ENCODE assay signal across 12 mouse cellular contexts in genomic region chr6:28396051-28396852, GRCm38 (mm10). TPM values are rescaled to one million over a fixed set of nuclear protein-coding genes. Genes with fewer than 3 reads are reported as not detected.
DNase-seq lines count a peak whose midpoint lies in the region; ATAC-seq and TF ChIP-seq lines count a peak whose summit lies in the region.
"Had no signal": no experiment of that assay in that cellular context is flagged by ENCODE, and none has a peak within 500 bp of the region (broad histone marks: within the 10 kb centered on the region; RNA-seq: fewer than 3 reads in every experiment).

No protein-coding gene starts in this region.

- no peak for DNase-seq in heart, postnatal 4 days
- peak; percentile 38 for DNase-seq in embryonic facial prominence, embryonic 10.5 days (ENCODE audit: low spot score)
- DNase-seq in hindbrain, embryonic 14.5 days (ENCODE audit: low spot score), result no peak
- DNase-seq in midbrain, postnatal 0 days (ENCODE audit: low spot score), result no peak
- DNase-seq in layer of hippocampus, adult 9-11 months, result no peak
- no peak for DNase-seq in layer of hippocampus, adult 9-10 months (ENCODE audit: low spot score)
- no peak for DNase-seq in adrenal gland, adult 8-10 months
- DNase-seq: liver had no signal

- WGBS in heart, embryonic 15.5 days, result 38% methylated on average over 15 of the region's 15 CpGs
- WGBS in embryonic facial prominence, embryonic 10.5 days, result 17% methylated on average over 15 of the region's 15 CpGs
- 22% methylated on average over 15 of the region's 15 CpGs for WGBS in hindbrain, embryonic 14.5 days
- WGBS in midbrain, postnatal 0 days, result 27% methylated on average over 15 of the region's 15 CpGs

- H3K27me3 ChIP-seq in heart, embryonic 15.5 days, result peaks cover 39% of the 10 kb centered on the region
- peaks cover 58% of the 10 kb centered on the region for H3K27me3 ChIP-seq in embryonic facial prominence, embryonic 10.5 days (replicated peaks; ENCODE audit: low read depth, poor library complexity, severe bottlenecking)
- no peaks in the 10 kb centered on the region; the same call in 1 of the 2 replicates for H3K27me3 ChIP-seq in hindbrain, embryonic 14.5 days (ENCODE audit: control insufficient read depth, insufficient read depth, low read length)
- H3K27me3 ChIP-seq in midbrain, postnatal 0 days (ENCODE audit: insufficient read depth, low read length), result no peaks in the 10 kb centered on the region

- no peak for TF ChIP-seq CTCF in midbrain, postnatal 0 days (IDR thresholded peaks at IDR 0.05)

- H3K27ac ChIP-seq in heart, embryonic 15.5 days, result no peak overlapping the region
- H3K27ac ChIP-seq in embryonic facial prominence, embryonic 10.5 days (replicated peaks), result no peak overlapping the region
- no peak overlapping the region for H3K27ac ChIP-seq in hindbrain, embryonic 14.5 days
- no peak overlapping the region for H3K27ac ChIP-seq in midbrain, postnatal 0 days (ENCODE audit: low read depth, low read length)

- no peaks in the 10 kb centered on the region for H3K36me3 ChIP-seq in heart, embryonic 15.5 days
- H3K36me3 ChIP-seq in embryonic facial prominence, embryonic 10.5 days (replicated peaks), result no peaks in the 10 kb centered on the region
- no peaks in the 10 kb centered on the region for H3K36me3 ChIP-seq in hindbrain, embryonic 14.5 days (replicated peaks; ENCODE audit: control insufficient read depth, insufficient read depth)
- no peaks in the 10 kb centered on the region for H3K36me3 ChIP-seq in midbrain, postnatal 0 days (ENCODE audit: insufficient read depth, low read length)

- ATAC-seq in heart, embryonic 15.5 days (replicated peaks; ENCODE audit: insufficient number of reproducible peaks, insufficient read depth, low FRiP score, low read depth), result no peak
- ATAC-seq in hindbrain, embryonic 14.5 days (ENCODE audit: low FRiP score), result no peak
- ATAC-seq in midbrain, postnatal 0 days (ENCODE audit: low FRiP score), result no peak

- peak overlapping the region; percentile 50 for H3K4me3 ChIP-seq in heart, embryonic 15.5 days
- peak overlapping the region; percentile 59 for H3K4me3 ChIP-seq in embryonic facial prominence, embryonic 10.5 days
- peak overlapping the region; percentile 38 for H3K4me3 ChIP-seq in hindbrain, embryonic 14.5 days (replicated peaks; ENCODE audit: low read length)
- H3K4me3 ChIP-seq in midbrain, postnatal 0 days (ENCODE audit: low read depth, low read length), result peak overlapping the region; percentile 50

- H3K9ac ChIP-seq in heart, embryonic 15.5 days, result no peak overlapping the region
- peak overlapping the region; percentile 47 for H3K9ac ChIP-seq in hindbrain, embryonic 14.5 days
- H3K9ac ChIP-seq in midbrain, postnatal 0 days (replicated peaks; ENCODE audit: low read length, poor library complexity, severe bottlenecking), result 0 out of 2 replicates have a peak overlapping the region, but pooled peaks have one; percentile 19

- no peaks in the 10 kb centered on the region for H3K9me3 ChIP-seq in heart, embryonic 15.5 days (replicated peaks)
- H3K9me3 ChIP-seq in embryonic facial prominence, embryonic 10.5 days, result 0 out of 2 replicates have a peak, but pooled peaks cover 6% of the 10 kb centered on the region
- H3K9me3 ChIP-seq in hindbrain, embryonic 14.5 days (ENCODE audit: control insufficient read depth, low read length), result no peaks in the 10 kb centered on the region
- no peaks in the 10 kb centered on the region for H3K9me3 ChIP-seq in midbrain, postnatal 0 days (ENCODE audit: low read length)

- peak overlapping the region; percentile 92; the same call in 1 of the 2 replicates for H3K4me2 ChIP-seq in heart, embryonic 15.5 days
- peak overlapping the region; percentile 71 for H3K4me2 ChIP-seq in hindbrain, embryonic 14.5 days (replicated peaks)
- peak overlapping the region; percentile 96 for H3K4me2 ChIP-seq in midbrain, postnatal 0 days (ENCODE audit: low read depth, low read length, poor library complexity, severe bottlenecking)

- peaks cover 12% of the 10 kb centered on the region for H3K4me1 ChIP-seq in heart, embryonic 15.5 days (replicated peaks)
- H3K4me1 ChIP-seq in embryonic facial prominence, embryonic 10.5 days, result no peaks in the 10 kb centered on the region
- H3K4me1 ChIP-seq in hindbrain, embryonic 14.5 days (replicated peaks; ENCODE audit: control insufficient read depth, insufficient read depth, low read length), result no peaks in the 10 kb centered on the region
- no peaks in the 10 kb centered on the region; the same call in 1 of the 2 replicates for H3K4me1 ChIP-seq in midbrain, postnatal 0 days (ENCODE audit: insufficient read depth, low read length)

RNA-seq across cellular contexts. Expression of gene Zfp800, which starts 1.6 kb away (rescaled TPM):
- polyA plus RNA-seq in heart, embryonic 15.5 days (2015; fragmentation: Nextera tagmentation; extraction: Ambion mirVana), result 12.7 and 13.3 TPM in 2 replicates
- total RNA-seq in heart, postnatal 4 days (2021), result 10 to 100 TPM; 11.7 to 12.5 TPM
- polyA plus RNA-seq in embryonic facial prominence, embryonic 10.5 days (2016; fragmentation: Nextera tagmentation; extraction: Ambion mirVana), result 16.9 and 17.8 TPM in 2 replicates
- 22.4 and 23.0 TPM in 2 replicates for polyA plus RNA-seq in hindbrain, embryonic 14.5 days (2014; fragmentation: Nextera tagmentation; extraction: Ambion mirVana)
- total RNA-seq in midbrain, postnatal 0 days (2014; rRNA removed), result 24.1 and 28.6 TPM in 2 replicates
- 16.6 and 22.1 TPM in 2 replicates for polyA plus RNA-seq in midbrain, postnatal 0 days (2015; fragmentation: Nextera tagmentation; extraction: Ambion mirVana)
- 10 to 100 TPM; 23.5 to 27.8 (median 23.9) TPM for total RNA-seq in adrenal gland, adult 8-10 months (2022)

RNA-seq across cellular contexts. Expression of gene Arf5, which starts 27.1 kb away (rescaled TPM):
- 231 and 273 TPM in 2 replicates for polyA plus RNA-seq in heart, embryonic 15.5 days (2015; fragmentation: Nextera tagmentation; extraction: Ambion mirVana)
- total RNA-seq in heart, postnatal 4 days (2021), result 100 to 1,000 TPM; 199 to 205 TPM
- 265 and 287 TPM in 2 replicates for polyA plus RNA-seq in embryonic facial prominence, embryonic 10.5 days (2016; fragmentation: Nextera tagmentation; extraction: Ambion mirVana)
- polyA plus RNA-seq in hindbrain, embryonic 14.5 days (2014; fragmentation: Nextera tagmentation; extraction: Ambion mirVana), result 417 and 419 TPM in 2 replicates
- 378 and 412 TPM in 2 replicates for total RNA-seq in midbrain, postnatal 0 days (2014; rRNA removed)
- polyA plus RNA-seq in midbrain, postnatal 0 days (2015; fragmentation: Nextera tagmentation; extraction: Ambion mirVana), result 456 and 484 TPM in 2 replicates
- 100 to 1,000 TPM; 150 to 160 (median 155) TPM for total RNA-seq in adrenal gland, adult 8-10 months (2022)

RNA-seq across cellular contexts. Expression of gene Fscn3, which starts 31.3 kb away (rescaled TPM):
- not detected in 2 replicates for polyA plus RNA-seq in heart, embryonic 15.5 days (2015; fragmentation: Nextera tagmentation; extraction: Ambion mirVana)
- not detected for total RNA-seq in heart, postnatal 4 days (2021)
- 0.08 TPM in 1 of 2 replicates, not detected in the other for polyA plus RNA-seq in embryonic facial prominence, embryonic 10.5 days (2016; fragmentation: Nextera tagmentation; extraction: Ambion mirVana)
- polyA plus RNA-seq in hindbrain, embryonic 14.5 days (2014; fragmentation: Nextera tagmentation; extraction: Ambion mirVana), result not detected in 2 replicates
- 0.19 TPM in 1 of 2 replicates, not detected in the other for total RNA-seq in midbrain, postnatal 0 days (2014; rRNA removed)
- polyA plus RNA-seq in midbrain, postnatal 0 days (2015; fragmentation: Nextera tagmentation; extraction: Ambion mirVana), result not detected in 2 replicates
- total RNA-seq in adrenal gland, adult 8-10 months (2022), result under 1 TPM in 1 of 4 experiments, not detected in 3; 0.16 TPM
- total RNA-seq: adrenal gland, adult 2 months; common myeloid progenitor, adult 5-6 weeks; heart, adult 8-10 months had no signal
- polyA plus RNA-seq: adrenal gland, adult 2 months had no signal

RNA-seq across cellular contexts. Expression of gene Gcc1, which starts 31.9 kb away (rescaled TPM):
- polyA plus RNA-seq in heart, embryonic 15.5 days (2015; fragmentation: Nextera tagmentation; extraction: Ambion mirVana), result 5.9 and 9.1 TPM in 2 replicates
- total RNA-seq in heart, postnatal 4 days (2021), result 1 to 10 TPM; 8.6 TPM
- 10.2 and 11.3 TPM in 2 replicates for polyA plus RNA-seq in embryonic facial prominence, embryonic 10.5 days (2016; fragmentation: Nextera tagmentation; extraction: Ambion mirVana)
- polyA plus RNA-seq in hindbrain, embryonic 14.5 days (2014; fragmentation: Nextera tagmentation; extraction: Ambion mirVana), result 8.6 and 10.2 TPM in 2 replicates
- 11.2 and 14.6 TPM in 2 replicates for total RNA-seq in midbrain, postnatal 0 days (2014; rRNA removed)
- 8.6 and 8.7 TPM in 2 replicates for polyA plus RNA-seq in midbrain, postnatal 0 days (2015; fragmentation: Nextera tagmentation; extraction: Ambion mirVana)
- 10 to 100 TPM; 17.4 to 20.6 (median 18.6) TPM for total RNA-seq in adrenal gland, adult 8-10 months (2022)

RNA-seq across cellular contexts. Expression of gene Pax4, which starts 52.9 kb away (rescaled TPM):
- not detected in 2 replicates for polyA plus RNA-seq in heart, embryonic 15.5 days (2015; fragmentation: Nextera tagmentation; extraction: Ambion mirVana)
- total RNA-seq in heart, postnatal 4 days (2021), result not detected
- polyA plus RNA-seq in embryonic facial prominence, embryonic 10.5 days (2016; fragmentation: Nextera tagmentation; extraction: Ambion mirVana), result 0.12 TPM in 1 of 2 replicates, not detected in the other
- not detected in 2 replicates for polyA plus RNA-seq in hindbrain, embryonic 14.5 days (2014; fragmentation: Nextera tagmentation; extraction: Ambion mirVana)
- not detected in 2 replicates for total RNA-seq in midbrain, postnatal 0 days (2014; rRNA removed)
- 0.37 TPM in 1 of 2 replicates, not detected in the other for polyA plus RNA-seq in midbrain, postnatal 0 days (2015; fragmentation: Nextera tagmentation; extraction: Ambion mirVana)
- total RNA-seq in adrenal gland, adult 8-10 months (2022), result not detected
- total RNA-seq: adrenal gland, adult 2 months; common myeloid progenitor, adult 5-6 weeks; heart, adult 8-10 months had no signal
- polyA plus RNA-seq: adrenal gland, adult 2 months had no signal
